Mouse (Mus musculus): Measurements from ENCODE around the gene Olfr105-ps.

Olfr105-ps gene

GRCm38 (mm10) chr17:37378733-37379132 lies at the start of gene Olfr105-ps:
Gene Olfr105-ps (plus strand): TSS chr17:37379033.
- DNase-seq (ENCODE audit: low spot score) = no peak

- no peak for DNase-seq (ENCODE audit: low spot score)
Observed at GRCm38 (mm10) chr17:37339598-37339997, 39.2 kb upstream of the Olfr105-ps start, which contains the start of gene Olfr103. Gene Olfr103 (minus strand): TSS chr17:37339698.

GRCm38 (mm10) chr17:37359282-37359681 lies 19.6 kb upstream of the Olfr105-ps start, which contains the start of gene Olfr104-ps:
Gene Olfr104-ps (plus strand): TSS chr17:37359582.
- DNase-seq (ENCODE audit: low spot score) = no peak

- DNase-seq (ENCODE audit: low spot score) = no peak
Observed at GRCm38 (mm10) chr17:37390093-37390492, 11.3 kb downstream of the Olfr105-ps start, which contains the start of gene Olfr106-ps. Gene Olfr106-ps (plus strand): TSS chr17:37390393.

GRCm38 (mm10) chr17:37398926-37399325 lies 20.1 kb downstream of the Olfr105-ps start, which contains the start of gene Olfr107:
Gene Olfr107 (plus strand): TSS chr17:37399226.
- no peak for DNase-seq (ENCODE audit: low spot score)

GRCm38 (mm10) chr17:37413380-37413779 lies 34.5 kb downstream of the Olfr105-ps start:
- no peak for DNase-seq (ENCODE audit: low spot score)

All from layer of hippocampus, adult 9-10 months (tissue).